Mouse (Mus musculus) brain, adult 2 months (tissue): ENCODE data around the gene Gm13090.

Source experiments
- DNase-seq: peaks from one replicate; pipeline ENCODE4 v3.0.0; 2011; ENCODE audit warnings: low read depth, low spot score

The Gm13090 gene

DNA sequence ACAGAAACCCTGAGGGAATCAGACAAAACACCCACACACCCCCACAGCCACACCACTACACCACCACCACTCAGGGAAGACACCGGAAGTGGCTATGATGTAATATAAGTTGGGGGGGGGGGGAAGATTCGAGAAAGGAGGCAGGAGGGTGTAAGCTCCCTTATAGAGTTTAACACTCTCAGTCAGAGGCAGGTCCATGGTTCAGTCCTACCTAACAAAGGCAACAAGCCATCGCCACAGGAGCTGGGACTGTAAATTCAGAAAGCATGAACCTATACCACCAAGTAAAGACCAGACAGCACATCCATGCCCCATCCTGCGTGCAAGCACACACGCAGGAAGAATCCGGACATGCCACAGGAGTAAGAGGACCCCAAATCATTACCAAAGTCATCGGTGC, at the start of gene Gm13090:
Gm13090 (plus strand) TSS at position 301 of the 400 bp plus-strand sequence.
- no peak for DNase-seq

DNA sequence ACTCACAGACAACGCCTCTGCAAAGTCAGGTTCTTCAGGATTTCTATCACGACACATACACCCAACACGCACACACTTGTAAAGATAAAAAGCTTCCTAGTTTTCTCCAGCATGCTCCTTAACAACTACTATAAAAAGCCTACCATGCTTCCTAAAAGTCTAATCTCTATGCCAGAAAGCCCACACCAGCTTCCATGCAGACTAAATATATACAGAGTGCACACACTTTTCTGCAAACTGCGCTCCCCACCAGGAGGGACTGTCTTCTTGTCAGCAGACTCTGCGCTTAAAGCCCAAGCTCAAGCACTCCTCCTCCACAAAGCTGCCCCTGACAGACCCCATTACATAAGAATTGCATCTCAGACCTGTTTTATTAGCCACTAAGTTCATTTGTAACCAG, 47.9 kb upstream of the Gm13090 start:
- DNase-seq: peak; percentile 81

DNA sequence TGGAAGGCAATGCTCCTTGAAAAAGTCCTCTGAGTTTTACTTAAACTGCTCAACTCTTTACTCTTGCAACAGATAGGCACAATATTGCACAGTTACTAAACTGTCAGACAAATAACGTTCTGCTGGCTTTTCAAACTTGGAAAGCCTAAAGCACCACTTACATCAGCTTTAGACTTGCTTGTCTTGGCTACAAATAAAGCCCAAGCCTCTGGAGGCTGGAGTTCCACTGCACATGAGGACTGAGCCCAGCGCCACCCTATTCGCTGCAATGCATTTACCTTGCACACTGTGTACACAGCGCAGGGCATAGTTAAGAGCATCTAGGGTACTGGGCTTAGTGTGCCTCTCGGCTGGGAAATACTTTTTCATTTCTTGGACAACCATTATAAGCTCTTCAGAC, 46.1 kb upstream of the Gm13090 start:
- peak; percentile 68 for DNase-seq

DNA sequence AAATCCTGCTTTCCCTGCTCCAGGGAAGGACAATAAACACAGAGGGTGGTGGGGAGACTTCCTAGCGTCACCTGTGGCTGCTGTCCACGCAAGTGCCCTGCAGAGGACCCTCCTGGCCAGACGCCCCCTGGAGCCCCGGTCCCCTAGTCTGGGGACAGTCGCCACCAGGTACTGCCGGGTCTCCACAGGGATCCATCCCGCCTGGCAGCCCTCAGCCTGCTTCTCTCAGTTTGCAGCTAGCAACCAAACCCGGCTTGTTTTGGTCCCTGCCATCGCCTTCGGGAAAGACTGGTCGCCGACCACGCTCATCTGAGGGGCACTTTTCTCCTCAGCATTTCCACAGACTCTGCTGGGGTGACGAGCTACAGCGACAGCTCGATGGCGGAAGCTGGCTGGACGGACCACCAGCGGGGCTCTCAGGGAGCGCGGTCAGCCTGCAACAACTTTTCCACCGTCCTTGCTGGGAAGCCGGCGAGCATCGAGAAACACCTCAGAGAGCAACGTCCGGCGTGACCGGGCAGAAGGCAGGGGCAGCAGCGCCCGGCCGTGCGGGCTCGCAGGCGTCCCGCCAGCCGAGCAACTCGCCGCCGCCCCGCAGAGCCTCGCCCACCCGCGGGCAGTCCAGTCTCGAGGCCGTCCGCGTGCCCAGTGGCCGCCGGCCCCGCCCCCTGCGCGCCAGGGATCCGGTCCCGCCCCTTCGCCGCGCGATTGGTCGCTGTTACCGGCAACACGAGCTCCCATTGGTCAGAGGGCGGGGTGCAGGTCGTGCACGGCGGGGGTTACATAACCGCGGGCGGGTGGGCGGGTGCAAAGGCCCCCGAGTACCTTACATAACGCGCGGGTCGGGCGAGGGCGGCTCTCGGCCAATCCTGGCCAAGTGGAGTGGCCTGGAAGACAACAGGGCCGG, 45.1 kb upstream of the Gm13090 start, which contains the start of gene Per3:
Per3 (minus strand) TSS at position 629 of the 907 bp plus-strand sequence.
- DNase-seq: peak; percentile 98

DNA sequence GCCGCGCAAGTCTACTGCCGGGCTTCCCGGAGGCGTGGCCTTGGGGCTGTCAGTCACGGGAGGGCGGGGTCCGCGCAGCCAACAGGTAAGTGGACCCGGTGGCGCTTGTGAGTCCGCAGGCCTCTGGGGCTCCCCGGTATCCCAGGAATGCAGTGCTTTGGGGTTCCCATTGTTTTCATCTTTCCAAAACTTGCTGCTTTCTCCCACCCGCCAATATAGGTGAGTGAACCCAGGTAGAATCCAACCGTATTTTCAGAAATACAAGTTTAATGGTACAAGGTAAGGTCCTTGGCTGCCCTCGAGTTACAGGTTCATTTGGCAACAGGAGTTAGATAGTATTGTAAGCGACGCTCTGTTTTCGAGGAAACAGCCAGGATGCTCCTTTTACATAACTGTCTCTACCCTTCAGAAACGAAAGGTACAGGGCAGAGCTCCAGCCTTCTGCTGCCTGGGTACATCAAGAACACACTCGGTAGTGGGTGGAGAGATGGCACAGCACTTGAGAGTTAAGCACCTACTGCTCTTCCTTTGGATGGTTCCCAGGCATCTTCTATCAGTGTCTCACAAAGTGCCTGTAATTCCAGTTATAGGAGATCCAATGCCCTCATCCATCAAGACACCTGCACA, 44.3 kb upstream of the Gm13090 start:
- peak; percentile 90 for DNase-seq

DNA sequence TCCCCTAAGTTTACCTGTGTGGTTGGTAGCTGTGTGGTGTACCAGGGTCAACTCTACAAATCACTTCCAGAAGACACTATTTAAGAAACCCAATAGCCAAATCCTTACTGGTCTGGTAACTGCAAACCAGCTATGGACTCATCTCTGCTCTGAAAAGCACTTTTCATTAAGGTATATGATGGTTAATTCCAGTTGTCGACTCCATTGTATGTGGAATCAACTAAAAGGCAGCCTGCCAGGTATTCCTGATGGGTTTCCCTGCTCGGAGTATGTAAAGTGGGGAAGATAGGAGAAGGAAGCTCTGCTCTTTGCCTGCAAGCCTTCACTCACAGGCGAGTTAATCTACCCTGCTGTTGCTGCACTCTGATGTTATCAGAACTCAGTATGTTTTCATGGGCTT, 42.8 kb upstream of the Gm13090 start:
- no peak for DNase-seq

DNA sequence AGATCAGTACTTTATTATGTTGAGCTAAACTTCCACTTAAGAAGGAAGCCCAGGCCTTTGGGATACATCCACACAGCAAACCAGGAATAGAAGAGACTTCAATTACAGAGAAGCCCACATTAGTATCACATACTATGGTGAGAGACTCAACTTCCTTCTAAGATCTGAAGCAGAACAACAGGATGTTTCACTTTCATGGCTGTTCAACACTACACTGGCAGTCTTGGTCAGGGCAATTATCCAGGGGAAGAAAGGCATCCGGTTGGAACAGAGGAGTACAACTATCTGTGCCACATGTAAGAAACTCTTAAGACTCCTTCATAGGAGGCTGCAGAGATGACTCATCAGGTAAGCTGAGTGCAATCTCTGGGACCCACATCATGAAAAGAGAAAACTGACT, 38.2 kb upstream of the Gm13090 start:
- peak; percentile 40 for DNase-seq

DNA sequence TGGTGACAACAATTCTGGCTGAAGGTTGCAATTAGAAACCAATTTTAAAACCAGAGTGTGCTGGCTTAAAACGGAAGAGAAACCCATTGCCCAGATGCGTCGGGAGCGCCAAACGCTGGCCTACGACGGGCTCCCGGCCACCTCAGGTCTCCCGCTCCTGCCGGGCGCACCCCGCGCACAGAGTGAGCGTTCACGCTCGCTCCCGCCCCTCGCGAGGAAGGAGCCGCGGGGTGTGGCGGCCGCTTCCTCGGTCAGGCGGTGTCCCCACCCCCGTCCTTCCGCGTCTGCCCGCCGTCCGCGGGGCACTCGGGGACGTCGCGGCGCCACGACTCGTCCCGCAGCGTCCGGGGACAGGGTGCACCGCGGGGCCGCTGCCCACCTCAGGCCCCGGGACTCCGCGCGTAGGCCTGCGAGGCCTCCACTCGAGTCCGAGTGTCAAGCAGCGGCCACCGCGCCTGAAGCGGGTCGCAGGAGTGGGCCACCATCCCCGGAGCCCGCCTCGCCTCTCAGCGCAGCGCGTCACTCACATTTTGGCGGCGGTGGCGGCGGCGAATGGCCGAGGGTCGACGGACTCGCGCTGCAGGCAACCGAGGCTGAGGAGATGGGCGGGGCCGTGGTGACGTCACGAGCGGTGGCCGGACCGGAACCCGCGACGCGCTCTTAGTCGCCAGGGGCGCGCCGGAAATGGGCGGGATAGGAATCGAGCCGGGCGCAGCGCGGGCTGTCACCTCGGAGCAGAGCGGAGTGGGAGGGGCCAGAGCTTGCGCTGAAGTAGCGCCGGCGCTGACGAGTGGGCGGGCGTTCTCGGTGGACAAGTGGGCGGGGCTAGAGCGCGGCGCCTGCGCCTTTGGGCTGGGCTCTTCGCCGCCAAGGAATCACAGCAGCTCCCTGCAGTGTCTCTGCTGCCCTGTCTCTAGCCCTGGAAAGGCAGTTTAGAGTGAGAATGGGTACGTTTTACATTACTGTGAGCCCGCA, 31.7 kb upstream of the Gm13090 start, which contains the start of gene Vamp3:
Vamp3 (minus strand) TSS at position 617 of the 975 bp plus-strand sequence.
- DNase-seq: peak; percentile 100

DNA sequence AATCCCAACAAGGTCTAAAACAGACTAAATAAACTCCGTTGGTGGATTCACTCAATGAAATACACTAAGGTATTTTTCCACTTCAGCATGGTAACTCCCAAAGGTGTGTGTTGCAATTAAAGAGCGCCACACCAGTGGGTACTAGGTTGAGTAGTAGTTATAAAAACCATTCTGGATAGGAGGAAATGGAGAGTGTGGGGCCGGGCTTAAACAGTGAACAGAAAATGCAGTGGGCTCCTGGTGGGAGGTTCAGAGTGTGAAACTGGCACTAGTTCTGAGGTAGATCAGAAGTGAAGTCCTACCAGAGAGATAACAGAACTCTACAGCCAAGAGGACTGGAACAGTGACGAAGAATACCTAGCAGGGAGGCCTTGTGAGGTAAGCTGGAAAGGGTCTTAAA, 30.7 kb upstream of the Gm13090 start:
- DNase-seq: no peak

DNA sequence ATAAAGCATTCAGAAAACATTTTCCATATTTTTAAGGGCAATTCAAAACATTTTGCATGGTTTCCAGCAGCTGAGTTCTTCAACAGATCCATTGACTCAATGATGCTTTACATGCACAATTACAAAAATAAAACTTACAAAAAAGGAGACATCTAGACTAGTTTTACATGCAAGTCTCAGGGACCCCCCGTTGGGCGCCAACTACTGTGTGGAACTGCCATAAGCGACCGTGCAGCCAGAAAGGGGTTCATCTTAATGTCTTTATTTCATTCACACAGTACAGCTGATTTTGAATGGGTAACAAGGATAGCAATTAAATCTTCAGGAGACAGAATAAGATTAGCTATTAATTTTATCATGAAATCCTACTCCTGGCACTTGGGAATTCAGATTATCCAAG, 29.8 kb upstream of the Gm13090 start:
- no peak for DNase-seq

DNA sequence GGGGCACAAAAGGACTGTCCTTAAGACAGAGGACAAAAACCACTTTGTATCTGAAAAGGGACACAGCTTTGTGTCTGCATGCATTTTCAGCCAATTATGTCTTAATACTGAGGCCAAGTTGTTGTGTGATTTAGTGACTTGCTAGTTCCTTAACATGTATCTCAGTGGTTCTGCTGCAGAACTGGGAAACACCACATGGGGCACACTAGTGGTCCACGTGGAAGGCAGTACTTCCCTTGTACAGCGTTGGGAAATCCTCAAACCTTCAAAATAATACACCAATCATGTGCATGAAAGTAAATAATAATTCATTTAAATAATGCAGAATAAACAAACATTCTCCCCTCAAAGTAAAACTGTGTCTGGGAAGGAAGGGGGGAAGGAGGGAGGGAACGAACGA, 20.6 kb upstream of the Gm13090 start:
- DNase-seq: no peak

DNA sequence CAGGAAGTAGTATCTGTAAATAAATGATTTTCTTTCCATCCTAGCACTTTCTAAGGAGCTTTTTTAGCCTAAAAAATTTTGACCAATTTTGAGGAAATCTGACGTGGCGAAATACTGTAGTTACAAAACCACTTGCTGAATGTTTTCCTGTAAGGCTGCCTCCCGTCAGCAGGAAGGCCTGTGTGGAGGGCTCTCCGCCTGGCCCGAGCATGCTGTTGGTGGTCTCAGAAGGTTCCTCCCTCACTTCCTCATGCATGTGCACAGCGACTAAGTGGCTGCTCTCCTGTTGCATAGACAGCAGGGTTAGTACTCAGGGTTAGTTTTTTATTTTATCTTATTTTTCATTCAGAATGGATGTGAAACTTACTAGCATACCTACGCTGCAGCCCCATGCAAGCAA, 18.4 kb upstream of the Gm13090 start:
- DNase-seq: no peak

DNA sequence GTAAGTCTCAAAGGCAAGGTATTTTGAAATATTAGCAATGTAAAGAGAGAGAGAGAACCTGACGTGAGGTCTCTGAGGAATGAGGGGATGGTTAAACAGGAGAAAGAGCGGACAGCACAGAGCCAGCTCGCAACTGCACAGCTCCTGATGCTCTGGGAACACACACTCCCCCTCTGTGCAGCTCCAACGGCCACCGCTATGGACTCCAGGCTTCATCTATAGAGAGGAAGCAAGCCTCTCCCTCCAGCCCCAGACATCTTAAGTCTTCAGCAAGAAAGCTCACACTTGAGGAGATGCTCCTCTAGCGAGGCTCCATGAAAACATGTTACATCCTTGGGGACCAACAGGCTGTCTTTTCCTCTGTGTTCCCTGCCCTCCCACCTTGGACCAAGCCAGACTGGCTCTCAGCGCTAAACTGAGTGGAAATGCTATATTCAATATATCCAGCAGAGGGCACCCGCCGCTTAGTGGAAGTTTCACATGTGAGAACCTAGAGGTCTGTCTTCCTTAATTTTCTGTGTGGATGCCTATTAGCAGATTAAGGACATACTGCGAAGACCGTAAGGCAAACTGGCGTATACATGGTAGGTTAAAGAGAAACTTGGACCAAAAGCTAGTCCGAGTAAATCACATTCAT, 16.1 kb upstream of the Gm13090 start:
- DNase-seq: peak; percentile 82

DNA sequence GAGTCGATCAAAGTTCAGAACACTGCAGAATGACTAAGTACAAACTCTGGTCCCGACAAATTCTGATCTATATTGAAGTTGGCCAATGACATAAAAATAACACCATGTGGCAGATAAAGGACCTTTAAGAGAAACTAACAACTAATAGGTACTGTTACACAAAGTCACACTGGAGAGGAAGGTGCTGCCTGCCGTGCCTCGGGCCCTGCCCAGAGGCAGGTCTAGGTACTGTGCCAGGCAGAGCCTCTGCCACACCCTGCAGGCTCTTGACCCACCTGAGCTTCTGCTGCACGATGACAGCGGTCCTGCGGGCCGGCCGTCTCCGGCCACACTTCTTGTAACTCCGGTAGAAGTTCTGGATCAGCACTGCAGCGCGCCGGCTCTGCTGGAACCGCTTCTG, 14.6 kb upstream of the Gm13090 start:
- no peak for DNase-seq

DNA sequence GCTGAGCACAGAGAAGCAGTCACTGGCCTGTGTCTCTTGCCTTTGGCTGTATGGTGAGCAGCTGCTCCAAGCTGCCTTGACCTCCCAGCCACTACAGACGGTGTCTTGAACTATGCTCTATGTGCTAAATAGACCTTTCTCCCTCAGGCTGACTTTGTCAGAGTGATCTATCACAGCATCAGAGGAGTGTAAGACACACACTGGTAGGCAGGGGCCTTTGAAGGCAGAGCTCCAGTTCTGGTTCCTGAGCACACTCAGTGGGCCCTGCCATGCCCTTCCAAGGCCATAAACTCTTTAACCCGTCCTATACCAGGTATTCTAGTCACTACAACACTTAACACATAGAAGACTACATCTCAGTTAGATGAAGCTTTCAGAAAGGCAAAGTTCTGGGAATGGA, 8.0 kb upstream of the Gm13090 start:
- DNase-seq: no peak

DNA sequence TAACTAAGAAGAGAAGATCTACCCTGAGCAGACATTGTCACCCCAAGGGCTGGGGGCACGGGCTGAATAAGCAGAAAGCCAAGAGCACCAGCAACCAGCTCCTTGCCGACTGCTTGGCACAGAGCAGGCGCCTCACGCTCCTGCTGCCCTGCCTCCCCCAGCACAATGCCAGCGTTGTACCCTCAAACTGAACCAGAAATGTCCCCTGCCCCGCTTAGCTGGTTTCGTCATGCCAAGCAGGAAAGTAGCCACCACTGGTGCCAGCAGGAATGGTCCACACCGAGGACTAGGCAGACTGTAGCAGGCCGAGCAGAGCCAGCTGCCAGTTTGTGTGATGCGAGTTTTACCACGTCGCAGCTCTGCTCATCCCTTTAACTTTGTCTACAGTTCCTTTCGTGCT, 7.4 kb upstream of the Gm13090 start:
- DNase-seq: no peak

DNA sequence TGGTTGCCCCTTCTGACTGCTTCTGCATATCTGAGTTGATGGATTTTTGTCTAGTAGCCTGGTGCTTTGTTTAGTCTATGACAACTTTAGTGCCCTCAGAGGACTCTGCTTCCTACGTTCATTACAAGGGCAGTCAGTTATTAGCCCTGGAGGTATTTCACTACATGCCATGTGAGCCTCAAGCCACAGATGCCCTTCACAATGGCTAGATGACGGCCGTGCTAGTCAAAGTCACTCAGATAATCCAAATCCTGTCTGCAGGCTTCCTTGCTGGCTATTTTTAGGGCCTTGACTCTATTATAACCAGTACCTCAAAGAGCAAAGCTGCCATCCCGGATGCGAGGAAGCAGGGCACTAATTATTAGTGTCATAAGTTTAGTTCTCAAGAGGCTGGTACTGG, 6.3 kb upstream of the Gm13090 start:
- DNase-seq: no peak

DNA sequence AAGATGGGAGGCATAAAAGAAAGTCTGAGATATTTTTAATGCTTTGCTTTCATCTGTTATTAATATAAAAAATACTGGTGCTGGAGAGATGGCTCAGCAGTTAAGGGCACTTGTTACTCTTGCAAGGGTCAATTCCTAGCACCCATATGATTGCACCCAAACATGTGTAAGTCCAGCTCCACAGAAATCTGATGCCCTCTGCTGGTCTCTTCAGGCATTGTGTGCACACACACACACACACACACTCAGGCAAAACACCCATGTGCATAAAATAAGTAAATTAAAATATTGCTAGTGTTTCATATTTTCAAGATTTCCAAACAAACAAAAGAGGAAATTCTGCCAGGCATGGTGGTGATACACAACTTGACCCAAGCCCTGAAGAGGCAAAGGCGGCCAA, 2.0 kb upstream of the Gm13090 start:
- DNase-seq: no peak

DNA sequence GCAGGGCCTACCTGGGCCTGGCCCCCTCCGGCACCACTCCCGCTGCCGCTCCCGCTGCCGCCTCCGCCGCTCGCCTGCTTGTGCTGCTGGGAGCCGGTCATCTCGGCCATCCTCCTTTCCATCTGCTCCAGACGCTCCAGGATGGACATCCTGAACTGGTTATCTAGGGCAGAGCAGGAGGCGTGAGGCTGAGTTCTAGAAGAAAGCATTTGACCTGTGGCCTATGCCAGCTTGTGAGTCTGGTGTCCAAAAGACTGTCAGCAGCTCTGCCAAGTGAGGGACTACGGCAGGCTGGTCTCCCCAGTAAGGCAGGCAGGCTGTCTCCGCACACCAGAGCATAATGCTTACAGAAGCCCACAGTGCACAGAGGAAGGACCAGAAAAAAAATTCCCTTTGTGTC, 551 bp upstream of the Gm13090 start:
- peak; percentile 97 for DNase-seq

DNA sequence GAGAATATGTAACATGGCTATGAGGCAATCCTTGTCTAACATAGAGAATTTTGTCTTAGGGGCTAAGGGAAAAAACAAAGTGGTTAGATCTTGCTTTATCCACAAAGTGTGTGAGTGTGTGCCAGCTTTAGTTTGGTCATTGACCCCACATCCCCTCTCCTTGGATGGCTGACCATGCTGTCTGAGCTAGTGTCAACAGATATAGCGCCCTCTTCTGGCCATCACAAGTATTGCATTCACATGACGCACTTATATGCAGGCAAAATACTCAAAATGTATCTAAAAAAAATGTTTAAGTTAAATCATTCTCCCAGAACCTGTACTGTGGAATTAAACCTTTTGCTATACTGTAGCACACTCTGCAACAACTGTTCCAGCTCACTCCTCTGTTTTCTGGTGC, 5.8 kb downstream of the Gm13090 start:
- DNase-seq: peak; percentile 84
